Mouse (Mus musculus): Measurements from ENCODE around the gene Gm4724.
"Not testable (repeated sequence)": the region's sequence is repeated elsewhere in the genome, so short reads cannot be mapped to it uniquely, and the experiment has no call there.

Gm4724 gene

DNA sequence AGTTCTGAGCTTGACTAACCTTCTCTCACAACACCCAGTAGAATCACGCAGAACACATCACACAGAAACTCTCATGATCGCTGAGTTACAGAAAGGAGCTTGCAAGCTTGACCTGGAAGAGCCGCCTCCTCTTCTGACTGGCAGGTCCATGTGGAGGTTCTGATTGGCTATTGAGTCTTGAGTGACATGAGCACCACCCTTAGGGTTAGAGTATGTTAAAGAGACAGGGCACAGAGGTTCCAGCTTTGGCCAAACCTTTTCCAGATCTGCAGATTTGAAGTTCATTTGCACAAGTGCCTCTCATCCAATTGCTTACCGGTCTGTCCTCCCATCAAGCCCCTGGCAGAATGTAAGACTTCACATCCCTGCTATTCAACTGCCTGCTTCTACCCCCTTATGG is at the start of gene Gm4724:
Gene Gm4724, minus strand, starts transcription at position 101 of the 400 bp plus-strand sequence.
- not testable (repeated sequence) for DNase-seq (ENCODE audit: low spot score)

DNA sequence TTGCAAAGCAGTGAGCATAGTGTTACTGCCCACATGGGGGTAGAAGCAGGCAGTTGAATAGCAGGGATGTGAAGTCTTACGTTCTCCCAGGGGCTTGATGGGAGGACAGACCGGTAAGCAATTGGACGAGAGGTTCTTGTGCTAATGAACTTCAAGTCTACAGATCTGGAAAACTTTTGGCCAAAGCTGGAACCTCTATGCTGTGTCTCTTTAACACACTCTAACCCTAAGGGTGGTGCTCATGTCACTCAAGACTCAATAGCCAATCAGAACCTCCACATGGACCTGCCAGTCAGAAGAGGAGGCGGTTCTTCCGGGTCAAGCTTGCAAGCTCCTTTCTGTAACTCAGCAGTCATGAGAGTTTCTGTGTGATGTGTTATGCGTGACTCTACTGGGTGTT is 34.1 kb upstream of the Gm4724 start, which contains the start of gene Zfp965:
Gene Zfp965, plus strand, starts transcription at position 301 of the 400 bp plus-strand sequence.
- not testable (repeated sequence) for DNase-seq (ENCODE audit: low spot score)

Data from urinary bladder, postnatal 14 days (tissue).